Mouse (Mus musculus) CD4-positive, CD25-positive, alpha-beta regulatory T cell, adult 4 months (primary cell): ENCODE measurements around the gene Clk2. TPM values are rescaled to one million over a fixed set of nuclear protein-coding genes. Genes with fewer than 3 reads are reported as not detected.

Experiments used
- ATAC-seq: one replicate; pipeline ENCODE4 v1.8.0; 2017
- polyA plus RNA-seq, 2 experiments: library from polyadenylated mRNA; unstranded; fragments of 100-300 nt; shearing (Covaris generic); gene quantifications; one replicate each; pipeline ENCODE4 v1.2.1; 2017

The Clk2 gene
- polyA plus RNA-seq, 2 experiments from 2014 or later: 15.7 to 23.0 TPM

GRCm38 (mm10) chr3:89226361-89226760 lies 61.8 kb downstream of the Clk2 start:
- ATAC-seq: no peak

Other genes starting within 250 kb of the Clk2 start
- 10 to 100 TPM; 43.9 to 46.1 TPM for gene Ash1l, start 214.2 kb upstream of the Clk2 start, polyA plus RNA-seq
- 100 to 1,000 TPM; 152 to 189 TPM for gene Dap3, start 213.6 kb upstream of the Clk2 start, polyA plus RNA-seq
- gene Rusc1, start 71.5 kb upstream of the Clk2 start, polyA plus RNA-seq: 100 to 1,000 TPM in 1 of 2 experiments, 10 to 100 TPM in 1; 62.1 to 106 TPM
- gene Gm43738, start 63.7 kb upstream of the Clk2 start, polyA plus RNA-seq: not detected
- 10 to 100 TPM; 63.1 to 97.7 TPM for gene Fdps, start 62.8 kb upstream of the Clk2 start, polyA plus RNA-seq
- not detected for gene Pklr, start 28.7 kb upstream of the Clk2 start, polyA plus RNA-seq
- 1 to 10 TPM; 1.3 to 2.4 TPM for gene Hcn3, start 4.6 kb upstream of the Clk2 start, polyA plus RNA-seq
- gene Scamp3, start 12.7 kb downstream of the Clk2 start, polyA plus RNA-seq: 100 to 1,000 TPM; 177 to 239 TPM
- 100 to 1,000 TPM; 209 to 296 TPM for gene Fam189b, start 18.3 kb downstream of the Clk2 start, polyA plus RNA-seq
- gene Gba, start 38.1 kb downstream of the Clk2 start, polyA plus RNA-seq: 100 to 1,000 TPM in 1 of 2 experiments, 10 to 100 TPM in 1; 81.2 to 128 TPM
- gene Thbs3, start 50.4 kb downstream of the Clk2 start, polyA plus RNA-seq: 1 to 10 TPM; 3.4 to 3.6 TPM
- 100 to 1,000 TPM in 1 of 2 experiments, 10 to 100 TPM in 1; 78.8 to 144 TPM for gene Mtx1, start 62.3 kb downstream of the Clk2 start, polyA plus RNA-seq
- 1 to 10 TPM; 1.1 to 2.0 TPM for gene Muc1, start 64.3 kb downstream of the Clk2 start, polyA plus RNA-seq
- 100 to 1,000 TPM; 258 to 319 TPM for gene Krtcap2, start 81.2 kb downstream of the Clk2 start, polyA plus RNA-seq
- gene Trim46, start 81.5 kb downstream of the Clk2 start, polyA plus RNA-seq: 1 to 10 TPM; 4.0 to 7.0 TPM
- gene Dpm3, start 94.6 kb downstream of the Clk2 start, polyA plus RNA-seq: 100 to 1,000 TPM; 116 to 155 TPM
- 100 to 1,000 TPM; 248 to 324 TPM for gene Slc50a1, start 105.8 kb downstream of the Clk2 start, polyA plus RNA-seq
- not detected for gene Efna1, start 116.3 kb downstream of the Clk2 start, polyA plus RNA-seq
- not detected for gene Efna3, start 158.2 kb downstream of the Clk2 start, polyA plus RNA-seq
- not detected for gene Efna4, start 173.2 kb downstream of the Clk2 start, polyA plus RNA-seq
- gene Adam15, start 185.2 kb downstream of the Clk2 start, polyA plus RNA-seq: 10 to 100 TPM in 1 of 2 experiments, 1 to 10 TPM in 1; 8.5 to 13.3 TPM
- under 1 TPM in 1 of 2 experiments, not detected in 1; 0.42 TPM for gene Dcst2, start 197.2 kb downstream of the Clk2 start, polyA plus RNA-seq
- 1 to 10 TPM in 1 of 2 experiments, under 1 TPM in 1; 0.59 to 1.1 TPM for gene Dcst1, start 200.5 kb downstream of the Clk2 start, polyA plus RNA-seq
- gene Zbtb7b, start 230.0 kb downstream of the Clk2 start, polyA plus RNA-seq: 10 to 100 TPM; 11.7 to 13.2 TPM
- gene Lenep, start 238.0 kb downstream of the Clk2 start, polyA plus RNA-seq: 1 to 10 TPM in 1 of 2 experiments, not detected in 1; 5.3 TPM
- 10 to 100 TPM; 52.2 to 71.7 TPM for gene Flad1, start 247.1 kb downstream of the Clk2 start, polyA plus RNA-seq